17 mouse cellular contexts compared by ENCODE assay signal in the genomic region with DNA sequence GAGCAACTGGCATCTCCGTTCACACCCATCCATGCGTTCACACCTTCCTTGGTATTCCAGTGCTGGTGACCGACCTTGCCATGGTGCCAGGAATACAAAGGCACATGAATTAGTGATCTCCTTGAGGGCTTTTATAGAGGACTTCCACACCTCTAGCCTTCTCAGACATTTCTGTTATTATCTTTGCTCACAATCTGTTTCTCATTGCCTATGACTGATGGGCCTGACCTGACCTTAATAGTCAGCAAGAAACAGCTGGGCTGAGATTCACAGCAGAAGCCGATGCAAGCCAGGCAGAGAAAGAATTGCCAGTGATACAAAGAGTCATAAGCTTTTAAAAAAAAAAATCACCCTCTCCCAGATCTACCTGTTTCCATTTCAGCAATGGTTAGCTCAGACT.
"Had no signal": no experiment of that assay in that cellular context is flagged by ENCODE, and none has a peak within 500 bp of the region (broad histone marks: within the 10 kb centered on the region; RNA-seq: fewer than 3 reads in every experiment).

No protein-coding gene starts in this region.

- H3K9me3 ChIP-seq: kidney, embryonic 15.5 days; limb, embryonic 10.5 days; liver, embryonic 12.5 days; lung, embryonic 15.5 days; midbrain, embryonic 13.5 days; neural tube, embryonic 12.5 days; stomach, embryonic 15.5 days had no signal

- H3K36me3 ChIP-seq: kidney, embryonic 15.5 days; limb, embryonic 10.5 days; liver, embryonic 12.5 days; lung, embryonic 15.5 days; midbrain, embryonic 13.5 days; neural tube, embryonic 12.5 days; stomach, embryonic 15.5 days had no signal

- H3K4me3 ChIP-seq: kidney, embryonic 15.5 days; limb, embryonic 10.5 days; liver, embryonic 12.5 days; lung, embryonic 15.5 days; megakaryocyte, embryonic 14.5 days; midbrain, embryonic 13.5 days; myocyte; neural tube, embryonic 12.5 days; stomach, embryonic 15.5 days had no signal

- DNase-seq: kidney, adult 2 months; kidney, postnatal 14 days; retina, postnatal 1 day; right cerebral cortex, postnatal 4 days; spleen, adult 18-20 months; thymus, adult 2 months; thymus, postnatal 25 days had no signal

- H3K9ac ChIP-seq: kidney, embryonic 15.5 days; liver, embryonic 12.5 days; lung, embryonic 15.5 days; midbrain, embryonic 13.5 days; neural tube, embryonic 12.5 days; stomach, embryonic 15.5 days had no signal

- ATAC-seq: liver, embryonic 12.5 days; midbrain, embryonic 13.5 days had no signal

- H3K27ac ChIP-seq: kidney, embryonic 15.5 days; limb, embryonic 10.5 days; liver, embryonic 12.5 days; lung, embryonic 15.5 days; macrophage; midbrain, embryonic 13.5 days; neural tube, embryonic 12.5 days; stomach, embryonic 15.5 days had no signal

- H3K4me1 ChIP-seq: kidney, embryonic 15.5 days; liver, embryonic 12.5 days; lung, embryonic 15.5 days; megakaryocyte, embryonic 14.5 days; midbrain, embryonic 13.5 days; neural tube, embryonic 12.5 days; stomach, embryonic 15.5 days had no signal

- H3K27me3 ChIP-seq: kidney, embryonic 15.5 days; liver, embryonic 12.5 days; lung, embryonic 15.5 days; megakaryocyte, embryonic 14.5 days; midbrain, embryonic 13.5 days; neural tube, embryonic 12.5 days; stomach, embryonic 15.5 days had no signal

- H3K4me2 ChIP-seq: kidney, embryonic 15.5 days; liver, embryonic 12.5 days; lung, embryonic 15.5 days; midbrain, embryonic 13.5 days; neural tube, embryonic 12.5 days; stomach, embryonic 15.5 days had no signal
